Mouse (Mus musculus) lung, adult 2 months (tissue): ENCODE results near the gene Ccdc88c.

ENCODE experiments used
- CTCF ChIP-seq: fragments of 200-500 bp; IDR thresholded peaks from 2 replicates; pipeline ENCODE4 v1.5.1; 2011; ENCODE audit warnings: mild to moderate bottlenecking, low read length, control low read depth; ENCODE audit not compliant: insufficient read depth
- POLR2A ChIP-seq: fragments of 200-500 bp; IDR thresholded peaks from 2 replicates; pipeline ENCODE4 v1.6.1; 2011; ENCODE audit warnings: low read depth, mild to moderate bottlenecking, control low read depth, low read length, borderline replicate concordance; ENCODE audit errors: extremely low read depth

DNA sequence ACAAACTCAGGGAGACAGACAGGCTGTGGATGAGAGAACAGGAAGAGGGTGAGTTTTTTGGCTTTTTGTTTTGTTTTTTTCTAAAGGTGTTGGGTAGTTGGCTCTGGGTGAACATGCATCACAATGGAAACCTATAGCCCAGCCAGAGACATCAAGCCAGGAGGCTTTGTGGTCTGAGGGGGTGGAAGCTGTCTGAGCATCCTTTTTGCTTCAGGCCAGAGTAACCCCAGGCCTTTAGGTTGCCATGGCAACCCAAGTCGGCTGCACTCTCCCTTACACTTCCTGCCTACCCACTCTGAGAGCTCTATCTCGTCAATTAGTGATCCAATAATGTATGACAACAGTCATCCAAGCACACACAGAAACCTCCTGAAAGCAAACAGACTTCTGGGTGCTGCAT, 133.4 kb downstream of the Ccdc88c start:
- TF ChIP-seq CTCF (no peak), POLR2A (no peak)
